Mouse (Mus musculus) cerebellum, adult 11-12 months (tissue): Measurements from ENCODE around the gene Kpna2.
"Not testable (repeated sequence)": the region's sequence is repeated elsewhere in the genome, so short reads cannot be mapped to it uniquely, and the experiment has no call there.

ENCODE experiments used
- DNase-seq: peaks from one replicate; pipeline ENCODE4 v3.0.0; 2022

Kpna2 gene

GRCm38 (mm10) chr11:106999151-106999948, at the start of gene Kpna2:
Gene Kpna2, minus strand, starts transcription at chr11:106999541.
- DNase-seq = peak; percentile 88

GRCm38 (mm10) chr11:107046766-107047620, 47.7 kb upstream of the Kpna2 start:
- no peak for DNase-seq

DNA sequence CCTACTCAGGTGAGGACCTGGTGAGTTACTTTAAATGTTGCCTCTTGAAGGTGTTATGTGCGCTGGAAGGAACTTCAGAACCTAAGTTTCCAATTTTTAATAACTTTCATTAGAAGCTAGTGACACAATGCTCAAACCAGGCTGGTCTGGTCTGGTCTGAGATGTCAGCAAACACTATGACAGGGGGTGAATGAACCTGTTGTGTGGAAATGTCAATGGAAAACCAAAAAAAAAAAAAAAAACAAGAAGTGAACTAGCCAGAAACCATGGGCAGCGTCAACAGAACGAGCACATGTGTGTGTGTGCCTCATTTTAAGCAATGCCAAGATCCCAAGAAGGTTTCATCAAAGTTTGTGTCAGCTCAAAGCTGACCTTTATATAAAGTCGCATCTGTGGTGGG, 46.2 kb upstream of the Kpna2 start:
- no peak for DNase-seq

GRCm38 (mm10) chr11:107044321-107044720, 45.0 kb upstream of the Kpna2 start:
- DNase-seq = peak; percentile 68

- DNase-seq = peak; percentile 21
Observed at GRCm38 (mm10) chr11:107043361-107043760, 44.0 kb upstream of the Kpna2 start.

- no peak for DNase-seq
Observed at GRCm38 (mm10) chr11:107041396-107041795, 42.1 kb upstream of the Kpna2 start.

- DNase-seq = no peak
Observed at GRCm38 (mm10) chr11:107039417-107039816, 40.1 kb upstream of the Kpna2 start.

- DNase-seq = no peak
Observed at GRCm38 (mm10) chr11:107034085-107034810, 34.9 kb upstream of the Kpna2 start.

GRCm38 (mm10) chr11:107031635-107032034, 32.3 kb upstream of the Kpna2 start:
- DNase-seq = no peak

- no peak for DNase-seq
Observed at GRCm38 (mm10) chr11:107029536-107029935, 30.2 kb upstream of the Kpna2 start.

DNA sequence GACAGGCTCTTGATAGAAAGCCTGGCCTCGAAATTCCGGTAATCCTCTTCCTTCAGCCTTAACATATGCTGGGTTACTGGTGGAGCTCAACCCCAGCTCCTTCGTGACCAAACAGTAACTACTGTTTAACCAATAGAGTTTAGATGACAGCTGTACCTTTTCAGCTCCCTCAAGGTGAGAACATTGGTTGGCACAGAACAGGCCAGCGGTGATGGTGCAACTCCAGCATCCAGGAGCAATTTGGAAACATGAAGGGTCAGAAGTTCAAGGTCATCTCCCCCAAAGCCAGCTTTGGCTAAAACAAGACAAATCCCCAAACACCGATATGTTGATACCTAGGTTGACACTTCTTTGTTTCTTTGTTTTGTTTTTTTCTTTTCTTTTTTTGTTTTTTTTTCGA, 29.4 kb upstream of the Kpna2 start:
- DNase-seq = no peak

GRCm38 (mm10) chr11:107028275-107028618, 28.9 kb upstream of the Kpna2 start:
- no peak for DNase-seq

GRCm38 (mm10) chr11:107027431-107028274, 28.3 kb upstream of the Kpna2 start:
- peak; percentile 92 for DNase-seq

- no peak for DNase-seq
Observed at GRCm38 (mm10) chr11:107026554-107027430, 27.5 kb upstream of the Kpna2 start.

DNA sequence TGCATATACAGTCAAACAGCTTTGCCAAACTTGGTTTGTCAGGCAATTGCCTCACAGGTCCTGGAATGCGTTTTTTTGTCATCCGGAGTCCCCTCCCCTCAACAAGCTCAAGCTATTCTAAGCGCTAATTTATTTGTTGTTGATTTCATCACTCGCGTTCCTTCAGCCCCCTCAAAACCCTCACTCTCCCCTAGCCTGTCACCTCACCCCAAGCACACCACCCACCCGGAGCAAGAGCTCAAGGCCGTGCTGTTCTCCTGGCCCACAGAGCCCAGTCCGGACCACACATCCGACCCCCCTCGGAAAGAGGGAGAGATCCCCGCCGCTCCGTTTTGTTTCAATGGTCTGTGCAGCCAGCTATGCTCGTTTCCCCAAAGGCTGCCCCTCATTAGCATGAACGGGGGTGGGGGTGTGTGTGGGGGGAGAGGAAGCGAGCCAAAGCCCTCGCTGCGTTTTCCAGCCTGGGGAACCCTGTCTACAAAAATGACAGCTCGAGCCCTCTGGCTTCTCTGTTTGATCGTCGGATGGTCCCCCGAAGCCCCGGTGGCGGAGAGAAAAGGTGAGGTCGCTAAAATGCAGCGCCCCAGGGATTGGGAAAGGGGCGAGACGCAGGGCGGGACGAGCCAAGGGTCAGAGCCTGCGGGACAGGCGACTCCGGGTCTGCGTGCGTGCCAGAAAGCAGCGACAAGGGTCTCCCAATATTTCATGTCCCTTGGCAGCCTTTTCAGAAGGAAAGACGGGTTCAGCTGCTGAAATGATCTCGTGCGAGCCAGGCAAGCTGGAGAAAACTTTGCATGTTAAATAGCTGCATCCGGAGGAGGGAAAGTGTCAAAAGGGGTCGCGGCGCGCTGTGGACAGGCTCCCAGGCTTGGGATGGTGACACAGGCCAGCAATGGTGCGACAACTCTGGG, 26.3 kb upstream of the Kpna2 start, which contains the start of gene 1810010H24Rik:
1810010H24Rik (plus strand) TSS at position 271 of the 911 bp plus-strand sequence.
- DNase-seq = peak; percentile 61

GRCm38 (mm10) chr11:107024406-107024805, 25.1 kb upstream of the Kpna2 start:
- no peak for DNase-seq

GRCm38 (mm10) chr11:107022050-107022683, 22.8 kb upstream of the Kpna2 start:
- no peak for DNase-seq

DNA sequence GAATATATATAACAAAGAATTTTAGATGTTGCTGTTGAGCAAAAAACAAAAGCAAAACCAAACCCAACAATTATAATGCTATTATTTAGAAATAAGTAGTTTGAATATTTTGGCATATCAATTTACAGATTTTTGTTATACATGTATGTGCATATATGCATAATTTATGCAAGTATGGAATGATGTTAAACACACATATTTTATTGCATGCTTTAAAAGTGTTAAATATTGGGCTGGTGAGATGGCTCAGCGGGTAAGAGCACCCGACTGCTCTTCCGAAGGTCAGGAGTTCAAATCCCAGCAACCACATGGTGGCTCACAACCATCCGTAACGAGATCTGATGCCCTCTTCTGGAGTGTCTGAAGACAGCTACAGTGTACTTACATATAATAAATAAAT, 20.4 kb upstream of the Kpna2 start:
- not testable (repeated sequence) for DNase-seq

GRCm38 (mm10) chr11:107019318-107019717, 20.0 kb upstream of the Kpna2 start:
- DNase-seq = no peak

DNA sequence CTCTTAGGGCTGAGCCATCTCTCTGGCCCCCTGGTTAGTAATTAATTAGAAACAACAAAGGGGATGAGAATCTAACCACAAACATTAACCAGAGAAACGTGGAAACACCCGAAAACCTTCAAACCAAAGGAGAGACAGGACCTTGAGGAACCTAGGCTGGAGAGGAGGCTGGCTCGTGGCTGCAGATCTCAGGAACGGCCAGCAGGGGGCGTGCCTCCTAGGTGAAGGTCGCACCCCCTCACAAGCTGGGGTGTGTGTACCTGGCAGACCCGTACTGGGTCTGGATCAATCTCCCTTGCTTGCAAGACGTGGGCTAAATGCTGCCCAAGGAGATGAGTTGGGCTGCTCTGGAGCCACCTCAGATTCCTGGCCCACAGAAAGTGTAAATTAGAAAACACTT, 19.3 kb upstream of the Kpna2 start:
- DNase-seq = no peak
